Mouse (Mus musculus): Measurements from ENCODE around the gene Cdkn1c.

The Cdkn1c gene

GRCm38 (mm10) chr7:143433331-143433730 lies 27.5 kb downstream of the Cdkn1c start:
- DNase-seq, result peak; percentile 79 to 85

- DNase-seq, result no peak
Measured at GRCm38 (mm10) chr7:143432631-143433030, 28.2 kb downstream of the Cdkn1c start.

GRCm38 (mm10) chr7:143428814-143429499 lies 31.9 kb downstream of the Cdkn1c start:
- peak in 1 of 2 experiments; percentile 40 for DNase-seq

- peak; percentile 94 to 97 for DNase-seq
Measured at GRCm38 (mm10) chr7:143428142-143428813, 32.6 kb downstream of the Cdkn1c start.

- DNase-seq, result no peak
Measured at GRCm38 (mm10) chr7:143419585-143420160, 41.2 kb downstream of the Cdkn1c start.

- no peak for DNase-seq
Measured at GRCm38 (mm10) chr7:143417875-143418274, 43.0 kb downstream of the Cdkn1c start.

GRCm38 (mm10) chr7:143416406-143416805 lies 44.4 kb downstream of the Cdkn1c start:
- no peak for DNase-seq

GRCm38 (mm10) chr7:143415070-143415469 lies 45.8 kb downstream of the Cdkn1c start:
- no peak for DNase-seq

GRCm38 (mm10) chr7:143412606-143413005 lies 48.2 kb downstream of the Cdkn1c start:
- no peak for DNase-seq

- peak in 1 of 2 experiments; percentile 49 for DNase-seq
Measured at GRCm38 (mm10) chr7:143408615-143409021, 52.2 kb downstream of the Cdkn1c start.
